Mouse (Mus musculus) bone marrow macrophage, adult 2 months (primary cell): Measurements from ENCODE around the gene Polr3b.

Experiments
- CTCF ChIP-seq: IDR thresholded peaks from 2 replicates; pipeline ENCODE4 v1.5.1; 2012; ENCODE audit warnings: low read depth, mild to moderate bottlenecking, low read length, moderate library complexity
- POLR2A ChIP-seq: IDR thresholded peaks from 2 replicates; pipeline ENCODE4 v1.6.1; 2012; ENCODE audit warnings: mild to moderate bottlenecking, low read depth, low read length, borderline replicate concordance

DNA sequence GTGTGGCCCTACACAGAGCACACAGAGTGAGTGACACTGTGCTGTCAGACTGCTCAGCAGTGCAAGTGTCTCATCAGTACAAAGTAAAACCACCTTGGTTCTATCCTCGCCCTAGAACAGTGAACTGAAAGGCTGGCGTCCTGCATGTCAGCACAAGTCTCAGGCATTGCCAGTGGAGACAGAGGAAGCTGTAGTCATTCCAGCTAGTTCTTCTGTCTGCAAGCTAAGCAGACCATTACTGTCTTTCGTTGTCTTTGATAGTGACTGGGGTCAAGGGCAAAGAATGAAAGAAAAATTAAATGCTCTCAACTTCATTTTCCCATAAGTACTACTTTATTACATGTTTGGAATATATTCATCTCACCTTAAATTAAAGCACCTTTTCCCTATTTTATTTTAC is 67.8 kb downstream of the Polr3b start:
- TF ChIP-seq CTCF (no peak), POLR2A (no peak)
